Mouse (Mus musculus): Measurements from ENCODE around the gene Rab3ip.

DNA sequence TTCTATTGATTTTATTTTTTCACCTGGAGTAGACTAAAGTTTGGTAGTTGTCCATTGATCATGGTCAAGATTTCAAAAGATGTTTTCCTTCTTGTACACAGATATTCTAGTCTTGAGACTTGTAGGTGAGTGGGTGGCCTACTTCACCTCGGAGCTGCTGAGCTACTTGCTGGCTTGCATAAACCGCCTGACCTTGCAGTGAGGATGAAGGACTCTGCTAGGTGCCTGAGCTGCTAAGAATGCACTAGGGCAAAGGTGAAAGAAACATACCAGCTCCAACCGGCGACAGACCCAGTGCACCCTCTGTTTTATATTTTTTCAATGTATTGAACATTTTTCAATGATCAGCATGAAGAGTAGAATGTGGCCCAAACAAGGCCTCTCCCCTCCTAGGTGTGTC lies 29.7 kb upstream of the Rab3ip start:
- TF ChIP-seq CTCF (IDR thresholded peaks at IDR 0.05; ENCODE audit: control insufficient read depth, insufficient read depth, insufficient replicate concordance, low read depth, low read length) (no peak), POLR2A (IDR thresholded peaks at IDR 0.05; ENCODE audit: control insufficient read depth, low read depth, low read length) (no peak)

Data from testis, adult 2 months (tissue).